Mouse (Mus musculus) heart, embryonic 12.5 days (tissue): ENCODE results near the gene Hoxc12. TPM values are rescaled to one million over a fixed set of nuclear protein-coding genes. Genes with fewer than 3 reads are reported as not detected.

Experiments
- ATAC-seq: fragments of 200-750 bp; cut with Nextera tagmentation; 2 replicates; pipeline ENCODE4 v1.8.0; 2017; ENCODE audit warnings: moderate TSS enrichment, moderate library complexity; ENCODE audit not compliant: insufficient number of reproducible peaks, low FRiP score
- H3K27ac ChIP-seq: fragments of 300-500 bp; sonication (generic); 2 replicates; pipeline ENCODE4 v1.5.1; 2016; ENCODE audit warnings: mild to moderate bottlenecking, moderate library complexity; ENCODE audit not compliant: poor library complexity, severe bottlenecking
- H3K27me3 ChIP-seq: fragments of 300-500 bp; sonication (generic); replicated peaks from 2 replicates; pipeline ENCODE4 v1.6.1; 2016; ENCODE audit warnings: mild to moderate bottlenecking, moderate library complexity
- H3K36me3 ChIP-seq: fragments of 300-500 bp; sonication (generic); 2 replicates; pipeline ENCODE4 v1.6.1; 2016; ENCODE audit warnings: mild to moderate bottlenecking, moderate library complexity
- H3K4me1 ChIP-seq: fragments of 300-500 bp; sonication (generic); replicated peaks from 2 replicates; pipeline ENCODE4 v1.6.1; 2016; ENCODE audit warnings: mild to moderate bottlenecking
- H3K4me2 ChIP-seq: fragments of 300-500 bp; sonication (generic); 2 replicates; pipeline ENCODE4 v1.6.1; 2016; ENCODE audit warnings: mild to moderate bottlenecking, moderate library complexity
- H3K4me3 ChIP-seq: fragments of 300-500 bp; sonication (generic); 2 replicates; pipeline ENCODE4 v1.5.1; 2016; ENCODE audit warnings: mild to moderate bottlenecking
- H3K9ac ChIP-seq: fragments of 300-500 bp; sonication (generic); 2 replicates; pipeline ENCODE4 v1.6.1; 2016; ENCODE audit warnings: mild to moderate bottlenecking, moderate library complexity
- H3K9me3 ChIP-seq: fragments of 300-500 bp; sonication (generic); replicated peaks from 2 replicates; pipeline ENCODE4 v1.6.1; 2016; ENCODE audit warnings: mild to moderate bottlenecking, moderate library complexity
- WGBS: fragments of 180-500 bp; shearing (Covaris S2); methylation state at CpG from one replicate; pipeline ENCODE4 v1.1.7; 2016; 5-methylcytosine and 5-hydroxymethylcytosine counted together
- polyA plus RNA-seq: library from polyadenylated mRNA; unstranded; fragments of >200 nt; fragmentation: Nextera tagmentation; extraction: Ambion mirVana; gene quantifications from 2 replicates; pipeline ENCODE4 v1.2.1, GENCODE M21; 2016

Hoxc12 gene
- polyA plus RNA-seq, 1 experiment from 2014 or later, result not detected

- ATAC-seq, result no peak
- H3K4me3 ChIP-seq, result no peak overlapping the region
- peaks cover 11% of the 10 kb centered on the region for H3K4me1 ChIP-seq
- H3K9ac ChIP-seq, result no peak overlapping the region
- H3K36me3 ChIP-seq, result no peaks in the 10 kb centered on the region
- H3K27me3 ChIP-seq, result peaks cover 97% of the 10 kb centered on the region
- no peak overlapping the region for H3K27ac ChIP-seq
- no peak overlapping the region for H3K4me2 ChIP-seq
- H3K9me3 ChIP-seq, result no peaks in the 10 kb centered on the region
- 1% methylated on average over 28 of the region's 28 CpGs for WGBS
Measured at GRCm38 (mm10) chr15:102955007-102955382, 18.4 kb downstream of the Hoxc12 start.

GRCm38 (mm10) chr15:102955833-102956640, 19.5 kb downstream of the Hoxc12 start:
- H3K27ac ChIP-seq, result no peak overlapping the region
- no peak for ATAC-seq
- 2% methylated on average over 40 of the region's 40 CpGs for WGBS
- no peaks in the 10 kb centered on the region for H3K36me3 ChIP-seq
- peaks cover 97% of the 10 kb centered on the region for H3K27me3 ChIP-seq
- peaks cover 11% of the 10 kb centered on the region for H3K4me1 ChIP-seq
- peak overlapping the region; percentile 13; the same call in 1 of the 2 replicates for H3K4me2 ChIP-seq
- no peak overlapping the region for H3K4me3 ChIP-seq
- H3K9me3 ChIP-seq, result no peaks in the 10 kb centered on the region
- H3K9ac ChIP-seq, result no peak overlapping the region

DNA sequence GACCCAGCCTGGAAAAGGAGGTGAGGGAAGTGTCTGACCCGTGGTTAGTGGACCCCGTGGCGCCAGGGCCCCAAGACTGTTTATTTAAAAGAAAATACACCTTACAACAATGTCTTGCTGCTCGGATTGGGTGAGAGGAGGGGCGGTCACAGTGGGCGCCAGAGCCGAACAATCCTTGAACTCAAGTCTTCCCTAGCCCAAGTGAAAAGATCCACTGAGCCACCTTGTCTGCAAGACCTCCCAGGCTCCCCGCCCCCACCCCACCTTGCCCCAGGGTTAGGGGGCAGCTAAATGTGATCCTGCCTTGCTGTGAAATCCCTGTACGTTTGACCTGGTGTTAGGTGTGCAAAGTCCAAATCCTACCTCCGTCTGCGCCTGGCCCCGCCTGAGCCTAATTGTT, 20.3 kb downstream of the Hoxc12 start:
- no peak overlapping the region for H3K9ac ChIP-seq
- no peak for ATAC-seq

DNA sequence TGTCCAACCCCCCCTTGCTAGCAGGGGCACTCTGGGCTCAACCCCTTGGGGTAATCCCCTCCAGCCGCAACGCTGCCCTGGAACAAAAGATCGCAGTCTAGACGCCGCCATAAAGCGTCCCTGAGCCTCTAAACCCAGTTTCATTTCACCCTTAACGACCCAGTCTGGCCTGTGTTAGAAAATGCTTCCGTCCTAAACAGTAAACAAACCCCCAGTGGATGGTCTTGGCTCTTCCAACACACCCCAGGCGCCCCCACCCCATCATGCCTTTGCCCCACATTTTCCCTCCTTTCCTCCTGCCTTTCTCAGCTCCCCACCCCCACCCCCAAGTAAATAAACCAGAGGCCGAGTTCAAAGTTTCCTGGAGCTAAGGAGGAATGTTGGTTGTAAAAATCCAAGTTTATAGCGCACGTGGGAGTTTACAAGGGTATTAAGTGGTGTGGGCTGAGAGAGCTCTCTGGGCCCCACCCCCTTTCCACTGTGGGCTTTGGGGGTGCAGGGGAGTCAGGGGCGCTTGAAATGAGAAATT, 23.2 kb downstream of the Hoxc12 start:
- ATAC-seq, result no peak
- no peak overlapping the region for H3K27ac ChIP-seq
- H3K9ac ChIP-seq, result no peak overlapping the region

More for the DNA sequence above, 20.3 kb downstream of the Hoxc12 start:
- Histone ChIP-seq H3K4me2 (no peak overlapping the region), H3K9me3 (no peaks in the 10 kb centered on the region), H3K27ac (no peak overlapping the region), H3K4me3 (no peak overlapping the region), H3K36me3 (no peaks in the 10 kb centered on the region), H3K4me1 (peaks cover 11% of the 10 kb centered on the region), H3K27me3 (peaks cover 97% of the 10 kb centered on the region)
- WGBS, result under 1% methylated on average over 12 of the region's 12 CpGs

GRCm38 (mm10) chr15:102961728-102962127, 25.2 kb downstream of the Hoxc12 start:
- Histone ChIP-seq H3K36me3 (no peaks in the 10 kb centered on the region), H3K27ac (no peak overlapping the region), H3K9me3 (no peaks in the 10 kb centered on the region), H3K4me3 (no peak overlapping the region), H3K27me3 (peaks cover 95% of the 10 kb centered on the region), H3K4me2 (no peak overlapping the region), H3K4me1 (peaks cover 8% of the 10 kb centered on the region; the same call in 1 of the 2 replicates), H3K9ac (no peak overlapping the region)
- 2% methylated on average over 6 of the region's 6 CpGs for WGBS
- no peak for ATAC-seq

More for the DNA sequence above, 23.2 kb downstream of the Hoxc12 start:
- H3K27me3 ChIP-seq, result peaks cover 95% of the 10 kb centered on the region
- peaks cover 14% of the 10 kb centered on the region for H3K4me1 ChIP-seq
- no peaks in the 10 kb centered on the region for H3K36me3 ChIP-seq
- H3K4me2 ChIP-seq, result no peak overlapping the region
- 1% methylated on average over 13 of the region's 13 CpGs for WGBS
- H3K9me3 ChIP-seq, result no peaks in the 10 kb centered on the region
- H3K4me3 ChIP-seq, result no peak overlapping the region

GRCm38 (mm10) chr15:102962492-102962891, 25.9 kb downstream of the Hoxc12 start:
- Histone ChIP-seq H3K27ac (no peak overlapping the region), H3K27me3 (peaks cover 95% of the 10 kb centered on the region), H3K9me3 (no peaks in the 10 kb centered on the region), H3K4me1 (peaks cover 12% of the 10 kb centered on the region; the same call in 1 of the 2 replicates), H3K9ac (no peak overlapping the region), H3K36me3 (no peaks in the 10 kb centered on the region), H3K4me2 (no peak overlapping the region), H3K4me3 (no peak overlapping the region)
- ATAC-seq, result no peak
- WGBS, result 1% methylated on average over 13 of the region's 13 CpGs

- Histone ChIP-seq H3K4me3 (no peak overlapping the region), H3K27ac (no peak overlapping the region), H3K9ac (no peak overlapping the region)
Measured at GRCm38 (mm10) chr15:102963259-102963658, 26.7 kb downstream of the Hoxc12 start.

GRCm38 (mm10) chr15:102963671-102964640, 27.4 kb downstream of the Hoxc12 start:
- H3K4me3 ChIP-seq, result no peak overlapping the region
- under 1% methylated on average over 28 of the region's 28 CpGs for WGBS

More at GRCm38 (mm10) chr15:102963259-102963658, 26.7 kb downstream of the Hoxc12 start:
- peaks cover 12% of the 10 kb centered on the region; the same call in 1 of the 2 replicates for H3K4me1 ChIP-seq
- no peaks in the 10 kb centered on the region for H3K36me3 ChIP-seq
- no peak overlapping the region for H3K4me2 ChIP-seq
- H3K27me3 ChIP-seq, result peaks cover 93% of the 10 kb centered on the region
- no peaks in the 10 kb centered on the region for H3K9me3 ChIP-seq
- 1% methylated on average over 8 of the region's 8 CpGs for WGBS
- ATAC-seq, result no peak

DNA sequence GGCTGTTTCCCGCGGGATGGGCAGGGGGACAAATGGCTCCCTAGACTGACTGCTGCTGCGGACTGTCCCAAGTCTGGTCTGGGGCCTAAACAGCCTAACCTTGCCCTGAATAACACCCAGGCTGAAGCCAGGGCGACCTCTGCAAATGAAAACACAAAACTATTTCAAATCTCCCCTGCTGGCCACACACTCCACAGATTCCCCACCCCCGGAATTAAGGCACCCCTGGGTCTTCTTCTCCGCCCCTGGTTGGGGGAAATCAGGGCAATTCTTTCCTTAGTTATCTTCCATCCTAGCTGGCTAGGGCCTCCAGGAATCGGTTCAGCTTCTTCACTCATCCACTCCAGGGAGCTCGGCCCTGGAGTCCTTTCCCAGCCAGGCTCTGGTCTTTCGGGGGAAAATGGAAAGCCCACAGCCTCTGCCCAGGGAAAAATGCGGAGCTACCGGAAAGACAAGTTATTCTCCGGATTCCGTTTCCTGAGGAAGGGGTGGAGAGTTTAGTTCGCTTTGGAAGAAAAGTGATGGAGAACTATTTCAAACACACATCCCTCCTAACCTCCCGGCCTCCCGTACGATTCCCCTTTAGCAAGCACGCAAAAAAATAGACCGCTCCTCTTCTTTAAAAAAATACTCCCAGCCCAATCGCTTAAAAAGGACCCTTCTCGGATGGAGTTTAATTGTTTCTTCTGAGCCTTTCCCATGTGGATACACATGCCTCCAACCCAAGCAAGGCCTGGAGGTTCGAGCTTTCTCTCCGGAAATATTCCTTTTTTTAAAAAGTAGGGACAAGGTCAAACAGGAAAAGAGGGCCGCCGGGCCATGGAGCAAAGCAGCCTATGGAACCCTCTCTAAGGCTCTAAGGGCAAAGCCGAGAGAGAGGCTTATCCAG, 28.7 kb downstream of the Hoxc12 start:
- H3K4me2 ChIP-seq, result no peak overlapping the region
- WGBS, result 3% methylated on average over 26 of the region's 26 CpGs

More at GRCm38 (mm10) chr15:102963671-102964640, 27.4 kb downstream of the Hoxc12 start:
- no peaks in the 10 kb centered on the region for H3K9me3 ChIP-seq
- no peak overlapping the region for H3K4me2 ChIP-seq
- H3K27me3 ChIP-seq, result peaks cover 94% of the 10 kb centered on the region
- no peak for ATAC-seq
- no peak overlapping the region for H3K9ac ChIP-seq
- peaks cover 12% of the 10 kb centered on the region; the same call in 1 of the 2 replicates for H3K4me1 ChIP-seq
- H3K27ac ChIP-seq, result no peak overlapping the region
- H3K36me3 ChIP-seq, result no peaks in the 10 kb centered on the region

More for the DNA sequence above, 28.7 kb downstream of the Hoxc12 start:
- ATAC-seq, result no peak
- Histone ChIP-seq H3K27me3 (peaks cover 96% of the 10 kb centered on the region), H3K4me3 (no peak overlapping the region), H3K36me3 (no peaks in the 10 kb centered on the region), H3K4me1 (peaks cover 12% of the 10 kb centered on the region; the same call in 1 of the 2 replicates), H3K9ac (no peak overlapping the region), H3K9me3 (no peaks in the 10 kb centered on the region), H3K27ac (no peak overlapping the region)
